Mouse (Mus musculus) intestine, embryonic 16.5 days (tissue): ENCODE results near the gene Mylk4. TPM values are rescaled to one million over a fixed set of nuclear protein-coding genes. Genes with fewer than 3 reads are reported as not detected.

Experiments used
- ATAC-seq: fragments of 200-750 bp; cut with Nextera tagmentation; 2 replicates; pipeline ENCODE4 v1.8.0; 2017; ENCODE audit warnings: moderate TSS enrichment, moderate library complexity
- H3K27ac ChIP-seq: fragments of 300-500 bp; sonication (generic); 2 replicates; pipeline ENCODE4 v1.5.1; 2014; ENCODE audit warnings: mild to moderate bottlenecking, low read length
- H3K27me3 ChIP-seq: fragments of 300-500 bp; sonication (generic); replicated peaks from 2 replicates; pipeline ENCODE4 v1.6.1; 2014; ENCODE audit warnings: low read length, control low read depth, mixed read lengths; ENCODE audit not compliant: control insufficient read depth, insufficient read depth
- H3K36me3 ChIP-seq: fragments of 300-500 bp; sonication (generic); 2 replicates; pipeline ENCODE4 v1.6.1; 2014; ENCODE audit warnings: low read length, control low read depth; ENCODE audit not compliant: control insufficient read depth, insufficient read depth
- H3K4me1 ChIP-seq: fragments of 300-500 bp; sonication (generic); 2 replicates; pipeline ENCODE4 v1.6.1; 2014; ENCODE audit warnings: low read length, control low read depth, mixed read lengths; ENCODE audit not compliant: control insufficient read depth, insufficient read depth
- H3K4me2 ChIP-seq: fragments of 300-500 bp; sonication (generic); 2 replicates; pipeline ENCODE4 v1.6.1; 2014; ENCODE audit warnings: low read depth, low read length, control low read depth
- H3K4me3 ChIP-seq: fragments of 300-500 bp; sonication (generic); 2 replicates; pipeline ENCODE4 v1.5.1; 2014; ENCODE audit warnings: mild to moderate bottlenecking, low read length
- H3K9ac ChIP-seq: fragments of 300-500 bp; sonication (generic); 2 replicates; pipeline ENCODE4 v1.6.1; 2014; ENCODE audit warnings: low read depth, low read length
- H3K9me3 ChIP-seq: fragments of 300-500 bp; sonication (generic); 2 replicates; pipeline ENCODE4 v1.6.1; 2016; ENCODE audit warnings: low read length, control low read depth; ENCODE audit not compliant: control insufficient read depth
- WGBS: fragments of 180-500 bp; shearing (Covaris S2); extraction: QIAGEN DNeasy Blood & Tissue Kit; methylation state at CpG from one replicate; pipeline ENCODE4 v1.1.7; 2014; 5-methylcytosine and 5-hydroxymethylcytosine counted together
- polyA plus RNA-seq: library from polyadenylated mRNA; unstranded; fragments of >200 nt; fragmentation: Nextera tagmentation; extraction: Ambion mirVana; gene quantifications from 2 replicates; pipeline ENCODE4 v1.2.1, GENCODE M21; 2015

Gene Mylk4
- polyA plus RNA-seq, 1 experiment from 2014 or later = not detected

DNA sequence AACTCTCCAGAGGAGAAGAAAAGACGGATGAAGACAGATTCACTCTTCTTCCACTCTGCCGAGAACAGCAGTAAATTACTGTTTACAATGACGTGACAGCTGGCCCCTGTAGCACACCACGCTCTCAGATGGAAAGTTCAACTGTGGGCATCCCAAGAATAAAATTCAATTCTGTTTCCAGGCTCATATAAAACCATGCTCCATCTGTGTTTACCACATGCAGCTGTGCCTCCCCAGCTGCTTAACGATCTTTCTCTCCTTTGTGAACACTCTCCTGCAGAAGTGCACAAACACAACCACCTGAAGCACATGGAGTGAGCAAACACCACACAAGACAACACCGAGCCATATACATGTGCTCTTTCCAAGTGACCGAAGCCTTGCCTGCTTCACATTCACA is 42.6 kb downstream of the Mylk4 start:
- no peaks in the 10 kb centered on the region for H3K9me3 ChIP-seq
- no peaks in the 10 kb centered on the region for H3K4me1 ChIP-seq
- no peak overlapping the region for H3K9ac ChIP-seq
- H3K4me2 ChIP-seq = no peak overlapping the region
- no peak overlapping the region for H3K4me3 ChIP-seq
- 45% methylated on average over 7 of the region's 7 CpGs for WGBS
- ATAC-seq = no peak
- H3K27ac ChIP-seq = no peak overlapping the region
- H3K27me3 ChIP-seq = no peaks in the 10 kb centered on the region
- H3K36me3 ChIP-seq = no peaks in the 10 kb centered on the region

DNA sequence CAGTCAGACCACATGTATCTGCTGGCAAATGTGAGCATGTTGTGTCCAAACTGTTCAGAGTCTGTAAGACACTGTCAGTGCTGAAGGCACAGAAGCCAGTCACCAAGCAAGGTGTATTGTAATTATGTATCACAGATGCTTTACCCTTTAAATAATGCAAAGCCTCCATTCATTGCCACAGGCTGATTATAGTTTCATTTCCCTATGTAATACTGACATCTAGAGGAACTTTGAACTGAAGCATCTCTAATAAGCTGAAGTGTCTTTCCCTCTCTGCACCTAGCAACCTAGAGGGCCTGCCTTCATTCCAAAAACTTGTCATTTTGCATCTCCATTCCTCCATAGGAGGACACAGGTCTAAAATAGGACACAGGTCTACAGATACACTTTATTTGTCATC is 52.5 kb downstream of the Mylk4 start:
- Histone ChIP-seq H3K4me3 (no peak overlapping the region), H3K27me3 (no peaks in the 10 kb centered on the region), H3K27ac (no peak overlapping the region), H3K9me3 (no peaks in the 10 kb centered on the region), H3K9ac (no peak overlapping the region), H3K4me2 (no peak overlapping the region), H3K36me3 (no peaks in the 10 kb centered on the region), H3K4me1 (no peaks in the 10 kb centered on the region)
- ATAC-seq = no peak

DNA sequence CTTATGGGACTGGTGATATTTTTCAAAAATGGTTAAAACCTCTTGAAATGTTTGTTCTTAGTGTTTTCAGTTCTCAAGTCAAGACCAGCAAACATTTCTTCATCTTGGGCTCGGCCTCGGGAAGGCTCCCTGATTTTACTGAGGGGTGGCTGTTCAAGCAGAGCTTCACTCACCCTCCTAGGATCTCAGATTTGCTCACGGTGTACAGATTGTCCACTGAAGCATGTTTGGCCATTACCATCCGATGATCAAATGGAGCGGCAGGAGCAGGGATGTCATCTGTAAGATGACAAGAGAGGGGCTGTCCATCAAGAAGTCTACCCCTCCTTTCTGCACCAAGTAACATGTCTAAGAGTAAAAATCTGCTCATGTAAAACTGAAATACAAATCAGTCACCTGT is 59.1 kb downstream of the Mylk4 start:
- Histone ChIP-seq H3K9me3 (no peaks in the 10 kb centered on the region), H3K36me3 (no peaks in the 10 kb centered on the region), H3K27ac (no peak overlapping the region), H3K4me1 (no peaks in the 10 kb centered on the region), H3K4me3 (no peak overlapping the region), H3K27me3 (no peaks in the 10 kb centered on the region), H3K9ac (no peak overlapping the region), H3K4me2 (no peak overlapping the region)
- no peak for ATAC-seq
- WGBS = 91% methylated on average over 5 of the region's 5 CpGs

DNA sequence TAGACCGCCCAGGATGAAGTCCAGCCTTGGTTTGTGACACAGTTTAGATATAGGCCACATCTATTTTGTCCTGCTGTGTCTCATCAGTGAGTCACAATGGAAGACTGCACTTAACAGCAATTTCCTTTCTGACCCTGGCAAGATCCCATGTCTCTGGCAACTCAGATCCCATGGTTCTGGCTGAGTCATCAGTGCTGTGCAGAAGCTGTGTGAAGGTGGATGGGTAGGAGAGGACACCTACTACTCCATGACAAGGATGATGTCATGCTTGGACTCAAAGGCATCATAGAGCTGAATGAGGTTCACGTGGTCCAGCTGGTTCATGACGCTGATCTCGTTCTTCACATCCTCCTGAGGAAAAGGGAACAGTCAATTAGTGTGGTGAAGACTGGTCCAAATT is 62.0 kb downstream of the Mylk4 start:
- 91% methylated on average over 4 of the region's 4 CpGs for WGBS
- ATAC-seq = no peak
- Histone ChIP-seq H3K4me2 (no peak overlapping the region), H3K36me3 (no peaks in the 10 kb centered on the region), H3K4me3 (no peak overlapping the region), H3K9me3 (no peaks in the 10 kb centered on the region), H3K27me3 (no peaks in the 10 kb centered on the region), H3K27ac (no peak overlapping the region), H3K4me1 (no peaks in the 10 kb centered on the region), H3K9ac (no peak overlapping the region)

DNA sequence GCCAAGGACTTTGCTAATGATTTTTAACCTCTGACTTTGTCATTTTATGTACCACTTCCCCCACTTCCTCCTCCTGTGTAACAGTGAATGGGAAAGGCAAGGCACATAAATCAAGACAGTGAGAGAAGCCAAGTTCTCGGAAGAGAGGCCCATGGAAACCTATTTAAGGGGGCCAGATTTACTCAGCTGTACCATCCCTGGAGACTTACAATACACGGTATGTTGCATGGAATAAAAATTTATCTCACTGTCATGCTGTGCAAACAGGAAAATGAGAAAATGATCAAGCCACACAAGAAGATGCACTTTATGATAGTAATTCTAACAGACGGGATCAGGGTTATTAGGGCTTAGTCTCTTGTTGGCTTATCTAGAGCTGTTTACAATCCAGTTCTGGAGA is 64.5 kb downstream of the Mylk4 start:
- WGBS = 29% methylated on average over 3 of the region's 3 CpGs
- Histone ChIP-seq H3K9me3 (no peaks in the 10 kb centered on the region), H3K27me3 (no peaks in the 10 kb centered on the region), H3K4me1 (no peaks in the 10 kb centered on the region), H3K4me2 (no peak overlapping the region), H3K4me3 (no peak overlapping the region), H3K27ac (no peak overlapping the region), H3K36me3 (no peaks in the 10 kb centered on the region), H3K9ac (no peak overlapping the region)
- no peak for ATAC-seq

DNA sequence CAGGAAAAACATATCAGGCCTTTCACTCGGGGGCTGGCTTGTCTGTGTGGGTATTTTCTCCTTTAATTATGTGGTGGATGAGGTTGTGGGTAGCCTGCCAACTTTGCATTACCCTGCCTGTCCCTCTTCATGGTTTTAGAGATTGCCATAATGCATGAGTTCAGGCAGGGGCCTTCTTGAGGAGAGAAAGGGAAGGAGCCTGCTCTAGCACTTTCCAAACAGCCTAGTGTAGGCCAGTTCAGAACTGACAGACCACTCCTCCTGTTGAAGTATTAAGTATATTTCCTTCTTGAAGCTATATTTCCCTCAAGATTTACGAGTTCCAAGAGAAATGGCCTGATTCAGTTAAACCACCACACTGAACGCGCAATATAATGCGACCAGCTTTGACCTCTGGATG is 66.0 kb downstream of the Mylk4 start:
- no peak overlapping the region for H3K9ac ChIP-seq
- H3K4me2 ChIP-seq = no peak overlapping the region
- H3K4me1 ChIP-seq = no peaks in the 10 kb centered on the region
- ATAC-seq = no peak
- 75% methylated on average over 5 of the region's 5 CpGs for WGBS
- no peaks in the 10 kb centered on the region for H3K27me3 ChIP-seq
- no peak overlapping the region for H3K27ac ChIP-seq
- no peaks in the 10 kb centered on the region for H3K9me3 ChIP-seq
- no peaks in the 10 kb centered on the region for H3K36me3 ChIP-seq
- no peak overlapping the region for H3K4me3 ChIP-seq

DNA sequence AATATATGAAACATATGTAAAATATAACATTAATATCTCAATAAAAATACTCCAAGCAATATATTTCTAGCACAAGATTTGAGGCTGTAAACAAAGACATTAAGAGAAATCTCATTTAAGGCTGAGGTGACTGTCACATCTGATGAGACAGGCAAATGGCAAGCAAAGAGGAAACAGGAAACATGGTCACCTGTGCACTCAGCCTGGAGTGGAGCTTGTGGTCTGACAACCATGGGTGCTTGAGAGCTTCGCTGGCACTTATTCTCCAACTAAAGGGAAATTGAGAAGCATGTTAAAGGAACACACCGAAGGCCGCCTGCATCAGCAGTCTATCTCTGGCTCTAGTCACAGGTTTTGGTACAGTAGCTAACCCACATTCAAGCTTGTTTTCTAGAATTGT is 71.2 kb downstream of the Mylk4 start:
- Histone ChIP-seq H3K36me3 (no peaks in the 10 kb centered on the region), H3K4me1 (no peaks in the 10 kb centered on the region), H3K27me3 (no peaks in the 10 kb centered on the region), H3K4me2 (no peak overlapping the region), H3K9me3 (no peaks in the 10 kb centered on the region), H3K9ac (no peak overlapping the region), H3K27ac (no peak overlapping the region), H3K4me3 (no peak overlapping the region)
- WGBS = 87% methylated on average over 3 of the region's 3 CpGs
- no peak for ATAC-seq

DNA sequence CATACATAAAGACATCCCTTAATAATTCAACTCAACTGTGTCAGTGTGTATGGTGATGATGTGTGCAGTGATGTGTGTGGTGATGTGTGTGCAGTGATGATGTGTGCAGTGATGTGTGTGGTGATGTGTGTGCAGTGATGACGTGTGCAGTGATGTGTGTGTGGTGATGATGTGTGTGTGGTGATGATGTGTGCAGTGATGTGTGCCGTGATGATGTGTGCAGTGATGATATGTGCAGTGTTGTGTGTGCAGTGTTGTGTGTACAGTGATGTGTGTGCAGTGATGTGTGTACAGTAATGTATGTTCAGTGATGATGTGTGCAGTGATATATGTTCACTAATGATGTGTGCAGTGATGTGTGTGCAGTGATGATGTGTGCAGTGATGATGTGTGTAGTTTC is 75.9 kb downstream of the Mylk4 start:
- H3K4me1 ChIP-seq = peaks cover 5% of the 10 kb centered on the region; the same call in 1 of the 2 replicates
- no peaks in the 10 kb centered on the region for H3K36me3 ChIP-seq
- WGBS = 84% methylated on average over 2 of the region's 2 CpGs
- H3K4me2 ChIP-seq = no peak overlapping the region
- H3K27me3 ChIP-seq = no peaks in the 10 kb centered on the region
- no peak overlapping the region for H3K9ac ChIP-seq
- no peak for ATAC-seq
- H3K4me3 ChIP-seq = no peak overlapping the region
- H3K9me3 ChIP-seq = no peaks in the 10 kb centered on the region
- no peak overlapping the region for H3K27ac ChIP-seq

DNA sequence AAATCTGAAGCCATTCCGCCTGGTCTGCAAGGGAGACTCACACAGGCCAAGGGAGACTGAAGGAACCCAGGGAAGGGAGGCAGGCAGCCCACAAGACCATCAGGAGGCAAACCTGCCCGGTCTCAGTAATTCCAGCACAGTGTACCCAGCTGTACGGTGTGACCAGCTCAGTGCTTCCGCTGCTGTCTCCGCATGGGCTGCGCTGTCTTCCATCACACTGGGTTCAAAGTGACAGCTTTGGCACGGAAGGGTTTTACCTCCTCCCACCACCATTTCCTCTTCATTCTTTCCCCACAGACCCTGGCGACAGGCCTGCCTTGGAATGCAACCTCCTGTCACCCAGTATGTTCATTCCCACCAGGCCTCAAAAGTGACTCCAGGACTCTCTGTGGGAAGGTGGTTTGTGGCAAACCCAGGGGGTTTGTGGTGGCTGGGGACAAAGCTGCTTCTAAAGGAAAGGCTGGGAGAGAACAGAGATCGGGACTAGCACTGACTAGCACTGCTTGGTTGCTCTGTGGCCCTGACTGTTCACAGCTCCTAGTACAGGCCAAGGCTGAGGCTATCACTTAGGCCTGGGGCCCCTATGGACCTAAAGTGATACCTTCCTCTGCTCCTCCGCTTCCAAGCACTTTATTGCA is 77.0 kb downstream of the Mylk4 start:
- Histone ChIP-seq H3K36me3 (no peaks in the 10 kb centered on the region), H3K9me3 (no peaks in the 10 kb centered on the region), H3K27ac (no peak overlapping the region), H3K4me1 (peaks cover 5% of the 10 kb centered on the region; the same call in 1 of the 2 replicates), H3K4me2 (no peak overlapping the region), H3K4me3 (no peak overlapping the region), H3K27me3 (no peaks in the 10 kb centered on the region), H3K9ac (no peak overlapping the region)
- WGBS = 45% methylated on average over 10 of the region's 10 CpGs
- no peak; the same call in 1 of the 2 replicates for ATAC-seq

DNA sequence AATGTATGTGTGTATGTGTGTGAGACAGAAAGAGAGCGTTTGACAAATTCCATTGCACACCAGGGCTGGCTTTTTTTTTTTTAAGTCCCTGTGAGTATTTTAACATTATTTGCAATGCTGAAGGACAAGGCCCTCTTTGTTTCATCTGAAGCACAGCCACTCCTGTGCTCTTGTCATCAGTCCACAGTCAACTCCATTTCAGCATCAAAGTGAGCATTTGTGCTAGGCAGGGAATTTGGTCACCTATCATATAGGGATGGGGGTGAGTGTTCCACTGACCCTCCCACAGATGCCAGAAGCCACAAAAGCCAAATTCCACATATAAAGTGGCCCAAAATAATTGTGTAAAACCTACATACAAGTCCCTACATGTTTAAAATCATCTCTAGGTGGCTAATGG is 78.4 kb downstream of the Mylk4 start:
- 67% methylated on average over 1 of the region's 1 CpGs for WGBS
- Histone ChIP-seq H3K9ac (no peak overlapping the region), H3K36me3 (no peaks in the 10 kb centered on the region), H3K27me3 (no peaks in the 10 kb centered on the region), H3K27ac (no peak overlapping the region), H3K4me1 (peaks cover 5% of the 10 kb centered on the region; the same call in 1 of the 2 replicates), H3K4me2 (no peak overlapping the region), H3K4me3 (no peak overlapping the region), H3K9me3 (no peaks in the 10 kb centered on the region)
- no peak for ATAC-seq
